18 mouse cellular contexts compared by ENCODE assay signal in genomic region chr5:67011985-67012384, GRCm38 (mm10).
DNase-seq lines count a peak whose midpoint lies in the region; ATAC-seq and TF ChIP-seq lines count a peak whose summit lies in the region.
"Had no signal": no experiment of that assay in that cellular context is flagged by ENCODE, and none has a peak within 500 bp of the region (broad histone marks: within the 10 kb centered on the region; RNA-seq: fewer than 3 reads in every experiment).

No protein-coding gene starts in this region.

- H3K36me3 ChIP-seq in forebrain, postnatal 0 days (ENCODE audit: insufficient read depth), result peaks cover 11% of the 10 kb centered on the region
- no peaks in the 10 kb centered on the region for H3K36me3 ChIP-seq in forebrain, embryonic 11.5 days (ENCODE audit: control insufficient read depth, insufficient read depth, low read length)
- H3K36me3 ChIP-seq in limb, embryonic 12.5 days, result peaks cover 22% of the 10 kb centered on the region
- H3K36me3 ChIP-seq in limb, embryonic 10.5 days, result peaks cover 21% of the 10 kb centered on the region
- H3K36me3 ChIP-seq in limb, embryonic 15.5 days, result peaks cover 13% of the 10 kb centered on the region; the same call in 1 of the 2 replicates

- H3K9me3 ChIP-seq in forebrain, postnatal 0 days (ENCODE audit: low read length), result no peaks in the 10 kb centered on the region
- no peaks in the 10 kb centered on the region for H3K9me3 ChIP-seq in forebrain, embryonic 11.5 days (ENCODE audit: control insufficient read depth, low read length)
- no peaks in the 10 kb centered on the region for H3K9me3 ChIP-seq in limb, embryonic 12.5 days
- no peaks in the 10 kb centered on the region for H3K9me3 ChIP-seq in limb, embryonic 10.5 days (replicated peaks)
- H3K9me3 ChIP-seq in limb, embryonic 15.5 days, result no peaks in the 10 kb centered on the region
- H3K9me3 ChIP-seq: kidney, embryonic 15.5 days; midbrain, embryonic 10.5 days had no signal

- H3K9ac ChIP-seq in forebrain, postnatal 0 days, result no peak overlapping the region
- H3K9ac ChIP-seq in forebrain, embryonic 11.5 days (ENCODE audit: low read length), result no peak overlapping the region
- H3K9ac ChIP-seq in limb, embryonic 12.5 days (replicated peaks), result no peak overlapping the region
- no peak overlapping the region for H3K9ac ChIP-seq in limb, embryonic 15.5 days
- H3K9ac ChIP-seq: heart, embryonic 12.5 days; kidney, embryonic 15.5 days; liver, postnatal 0 days had no signal

- TF ChIP-seq CTCF in forebrain, postnatal 0 days (IDR thresholded peaks at IDR 0.05; ENCODE audit: low read depth), result no peak

- H3K4me3 ChIP-seq in forebrain, postnatal 0 days (ENCODE audit: low read depth, low read length), result no peak overlapping the region
- no peak overlapping the region for H3K4me3 ChIP-seq in forebrain, embryonic 11.5 days (ENCODE audit: low read depth, low read length)
- H3K4me3 ChIP-seq in limb, embryonic 12.5 days (replicated peaks), result no peak overlapping the region
- no peak overlapping the region for H3K4me3 ChIP-seq in limb, embryonic 10.5 days
- no peak overlapping the region for H3K4me3 ChIP-seq in limb, embryonic 15.5 days
- H3K4me3 ChIP-seq: heart, embryonic 12.5 days; kidney, embryonic 15.5 days; midbrain, embryonic 10.5 days had no signal

- peak; percentile 14; the same call in 1 of the 2 replicates for ATAC-seq in forebrain, postnatal 0 days
- no peak for ATAC-seq in forebrain, embryonic 11.5 days (replicated peaks; ENCODE audit: low FRiP score)
- ATAC-seq in limb, embryonic 12.5 days (ENCODE audit: insufficient number of reproducible peaks, insufficient read depth, low FRiP score, low TSS enrichment, low read depth), result no peak
- no peak for ATAC-seq in limb, embryonic 15.5 days (ENCODE audit: insufficient number of reproducible peaks, low FRiP score, low TSS enrichment, low read depth)
- ATAC-seq: CD4-positive, CD25-positive, alpha-beta regulatory T cell, adult 4 months; liver, postnatal 0 days had no signal

- no peaks in the 10 kb centered on the region for H3K27me3 ChIP-seq in forebrain, postnatal 0 days (ENCODE audit: insufficient read depth, low read length)
- no peaks in the 10 kb centered on the region for H3K27me3 ChIP-seq in forebrain, embryonic 11.5 days (ENCODE audit: control insufficient read depth, insufficient read depth, low read length)
- H3K27me3 ChIP-seq in limb, embryonic 12.5 days, result no peaks in the 10 kb centered on the region
- H3K27me3 ChIP-seq in limb, embryonic 10.5 days (ENCODE audit: low read depth, poor library complexity, severe bottlenecking), result no peaks in the 10 kb centered on the region
- no peaks in the 10 kb centered on the region for H3K27me3 ChIP-seq in limb, embryonic 15.5 days
- H3K27me3 ChIP-seq: kidney, embryonic 15.5 days had no signal

- no peak overlapping the region for H3K4me2 ChIP-seq in forebrain, postnatal 0 days (ENCODE audit: low read depth)
- no peak overlapping the region for H3K4me2 ChIP-seq in forebrain, embryonic 11.5 days (ENCODE audit: low read depth, low read length, severe bottlenecking)
- H3K4me2 ChIP-seq in limb, embryonic 12.5 days, result no peak overlapping the region
- H3K4me2 ChIP-seq in limb, embryonic 15.5 days, result no peak overlapping the region
- H3K4me2 ChIP-seq: heart, embryonic 12.5 days; kidney, embryonic 15.5 days; liver, embryonic 11.5 days had no signal

- 29% methylated on average over 4 of the region's 4 CpGs for WGBS in forebrain, postnatal 0 days
- WGBS in forebrain, embryonic 11.5 days, result 86% methylated on average over 4 of the region's 4 CpGs
- WGBS in limb, embryonic 12.5 days, result 80% methylated on average over 4 of the region's 4 CpGs
- 95% methylated on average over 4 of the region's 4 CpGs for WGBS in limb, embryonic 10.5 days
- WGBS in limb, embryonic 15.5 days, result 62% methylated on average over 4 of the region's 4 CpGs

- peak; percentile 19 for DNase-seq in cerebellum, adult 8-10 months
- DNase-seq in cerebellum, adult 11-12 months, result no peak
- DNase-seq in forebrain, postnatal 0 days, result peak; percentile 35
- DNase-seq in forebrain, embryonic 11.5 days (ENCODE audit: low spot score), result no peak
- DNase-seq in limb, embryonic 10.5 days (ENCODE audit: low spot score), result no peak
- DNase-seq: adrenal gland, postnatal 25 days; kidney, adult 11 months; kidney, postnatal 36 days; liver, postnatal 0 days; lung, postnatal 10 days; thymus, postnatal 14 days had no signal

- H3K27ac ChIP-seq in forebrain, postnatal 0 days (ENCODE audit: low read depth, low read length), result 0 out of 2 replicates have a peak overlapping the region, but pooled peaks have one; percentile 35
- H3K27ac ChIP-seq in forebrain, embryonic 11.5 days (ENCODE audit: low read depth, low read length), result no peak overlapping the region
- peak overlapping the region; percentile 54; the same call in 1 of the 2 replicates for H3K27ac ChIP-seq in limb, embryonic 12.5 days
- H3K27ac ChIP-seq in limb, embryonic 10.5 days, result no peak overlapping the region
- H3K27ac ChIP-seq in limb, embryonic 15.5 days, result peak overlapping the region; percentile 84
- H3K27ac ChIP-seq: kidney, embryonic 15.5 days; midbrain, embryonic 10.5 days had no signal

- no peaks in the 10 kb centered on the region; the same call in 1 of the 2 replicates for H3K4me1 ChIP-seq in forebrain, postnatal 0 days (ENCODE audit: insufficient read depth)
- no peaks in the 10 kb centered on the region for H3K4me1 ChIP-seq in forebrain, embryonic 11.5 days (replicated peaks; ENCODE audit: control insufficient read depth, insufficient read depth, low read length)
- 0 out of 2 replicates have a peak, but pooled peaks cover 5% of the 10 kb centered on the region for H3K4me1 ChIP-seq in limb, embryonic 12.5 days (replicated peaks)
- H3K4me1 ChIP-seq in limb, embryonic 10.5 days, result 0 out of 2 replicates have a peak, but pooled peaks cover 4% of the 10 kb centered on the region
- peaks cover 15% of the 10 kb centered on the region; the same call in 1 of the 2 replicates for H3K4me1 ChIP-seq in limb, embryonic 15.5 days
- H3K4me1 ChIP-seq: heart, embryonic 12.5 days; midbrain, embryonic 10.5 days had no signal

Comparison
In these comparisons a context has a peak if more than half of its experiments do, and no peak if none do; other contexts are left out.
1. DNase-seq: peak in cerebellum, adult 8-10 months (single experiment) and forebrain, postnatal 0 days (single experiment); none in cerebellum, adult 11-12 months (single experiment), forebrain, embryonic 11.5 days (single experiment) and limb, embryonic 10.5 days (single experiment).
2. H3K27ac ChIP-seq: peak in forebrain, postnatal 0 days (single experiment), limb, embryonic 12.5 days (single experiment) and limb, embryonic 15.5 days (single experiment); none in forebrain, embryonic 11.5 days (single experiment) and limb, embryonic 10.5 days (single experiment).